Mouse (Mus musculus): ENCODE measurements around the gene Grm4.

Grm4 gene

DNA sequence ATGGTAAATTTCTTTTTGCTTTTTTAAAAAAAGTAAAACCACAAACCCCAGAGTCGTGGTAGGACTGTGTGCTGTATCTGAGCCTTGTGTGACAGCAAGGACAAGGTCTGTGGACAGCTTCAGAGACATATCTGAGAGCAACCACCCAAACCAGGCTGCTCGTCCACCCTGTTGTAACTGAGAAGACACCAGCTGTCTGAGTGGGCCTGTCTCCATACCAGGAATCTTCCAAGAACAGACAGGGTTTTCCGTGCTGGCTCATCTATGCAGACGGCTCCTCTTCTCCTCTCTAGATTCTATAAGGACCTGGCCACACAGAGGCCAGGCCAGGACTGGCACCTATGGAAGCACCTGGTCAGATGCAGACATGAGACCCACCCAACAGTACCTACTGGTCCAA lies 27.8 kb downstream of the Grm4 start:
- DNase-seq (ENCODE audit: low spot score in 2 of 2) = no peak

DNA sequence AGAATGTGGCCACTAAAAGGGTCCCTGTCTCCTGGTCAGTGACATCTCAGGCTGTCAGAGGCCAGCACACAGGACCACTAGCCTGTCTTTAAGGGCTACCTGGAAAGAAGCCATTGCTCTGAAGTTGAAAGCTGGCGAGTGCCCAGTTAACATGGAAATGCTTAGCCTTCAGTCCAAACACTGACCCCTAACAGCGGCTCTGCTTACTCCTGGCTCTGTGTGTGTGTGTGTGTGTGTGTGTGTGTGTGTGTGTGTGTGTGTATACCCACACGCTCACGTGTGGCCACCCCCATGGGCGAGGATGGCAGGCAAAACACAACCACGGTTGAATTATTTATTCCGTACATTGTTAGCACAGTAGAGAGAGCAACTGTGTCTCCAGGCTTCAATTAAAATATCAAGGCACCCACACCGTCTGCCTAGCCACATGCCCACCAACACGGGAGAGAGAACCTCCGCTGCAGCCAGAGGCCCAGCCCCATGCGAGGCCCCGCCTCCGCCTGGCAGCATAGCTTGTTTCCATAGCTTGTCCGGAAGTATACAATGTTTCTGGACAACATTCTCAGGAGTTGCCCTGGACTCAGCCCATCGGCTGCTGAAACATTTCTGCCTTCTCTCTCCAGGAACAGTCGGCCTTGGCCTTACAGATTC lies 32.9 kb downstream of the Grm4 start:
- DNase-seq (ENCODE audit: low spot score in 2 of 2) = no peak

DNA sequence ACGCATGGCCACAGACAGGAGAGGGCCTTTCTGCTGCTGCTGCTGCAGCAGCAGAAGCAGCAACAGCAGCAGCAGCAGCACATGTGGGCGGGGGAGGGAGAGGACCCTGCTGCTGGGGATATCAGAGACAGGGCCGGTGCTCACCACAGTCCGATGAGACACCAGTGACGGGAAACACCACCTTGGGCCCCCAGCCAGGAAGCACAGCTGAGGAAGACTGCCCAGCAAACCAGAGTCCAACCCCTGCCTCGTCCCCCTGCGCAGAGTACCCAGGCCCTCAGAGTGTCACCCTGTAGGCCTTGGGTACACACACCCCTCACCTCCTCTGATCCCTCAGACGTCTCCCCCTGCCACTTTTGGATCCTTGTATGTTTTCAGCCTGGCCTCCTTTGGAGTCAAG lies 35.3 kb downstream of the Grm4 start:
- DNase-seq (ENCODE audit: low spot score in 2 of 2) = no peak

DNA sequence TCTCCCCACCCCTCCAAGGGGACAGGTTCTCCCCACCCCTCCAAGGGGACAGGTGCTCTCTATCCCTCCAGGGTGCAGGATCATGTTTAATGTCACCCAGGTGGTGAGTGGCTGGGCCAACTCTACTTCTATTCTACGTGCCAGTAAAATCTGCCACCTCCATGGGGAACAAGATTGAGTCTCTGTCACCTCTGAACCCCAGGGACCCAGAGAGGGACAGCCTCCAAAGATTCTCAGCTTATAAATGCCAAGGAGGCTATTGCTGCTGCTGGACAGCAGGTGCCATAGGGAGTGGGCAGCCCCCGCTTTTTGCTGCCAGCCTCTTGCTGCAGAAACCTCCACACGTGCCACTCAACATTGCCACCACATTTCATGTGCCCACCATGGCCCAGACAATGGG lies 37.6 kb downstream of the Grm4 start:
- no peak for DNase-seq (ENCODE audit: low spot score in 2 of 2)

DNA sequence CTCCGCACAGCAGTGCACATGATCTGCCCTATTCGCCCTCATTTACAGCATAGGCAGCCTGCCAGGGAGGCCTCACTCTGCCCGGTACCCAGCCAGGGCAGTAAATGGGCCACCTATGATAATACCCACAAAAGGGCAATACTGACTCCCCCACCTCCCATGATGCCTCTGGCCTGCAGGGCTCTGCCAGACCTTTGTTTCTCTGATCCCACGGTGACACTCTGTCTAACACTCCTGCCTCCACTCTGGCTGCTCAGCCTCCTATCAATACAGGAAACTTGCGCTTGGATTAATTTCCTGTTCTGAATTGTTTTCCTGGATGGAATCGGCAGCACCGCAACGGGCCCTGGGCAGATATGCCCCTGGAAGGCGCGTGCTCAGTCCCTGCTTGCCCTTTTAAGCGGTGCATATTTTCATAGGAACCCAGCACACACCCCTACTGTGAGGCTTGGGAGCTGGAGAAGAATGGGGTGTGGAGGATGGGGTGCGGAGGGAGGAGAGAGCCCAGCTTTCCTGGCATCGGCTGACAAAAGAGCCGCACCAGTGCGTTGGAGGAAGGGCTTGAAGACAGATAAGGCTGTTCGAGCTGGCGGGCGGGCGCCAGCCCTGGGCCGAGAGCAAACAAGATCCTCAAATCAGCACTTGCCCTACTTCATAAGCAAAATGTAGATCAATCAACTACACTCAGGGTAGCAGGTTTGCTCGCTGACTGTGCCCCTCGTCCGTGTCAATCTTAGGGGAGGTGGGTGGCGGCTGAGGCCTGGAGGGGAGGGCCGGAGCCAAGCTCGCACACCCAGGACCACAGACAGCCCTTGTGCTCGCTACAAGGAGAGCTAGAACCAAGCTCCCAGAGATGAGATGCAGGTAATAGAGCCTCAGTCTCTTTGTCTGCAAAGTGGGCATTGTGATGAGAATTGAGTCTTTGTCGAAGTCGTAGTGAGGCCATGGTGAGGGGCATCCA lies 40.8 kb downstream of the Grm4 start:
- DNase-seq (ENCODE audit: low spot score in 2 of 2) = no peak

DNA sequence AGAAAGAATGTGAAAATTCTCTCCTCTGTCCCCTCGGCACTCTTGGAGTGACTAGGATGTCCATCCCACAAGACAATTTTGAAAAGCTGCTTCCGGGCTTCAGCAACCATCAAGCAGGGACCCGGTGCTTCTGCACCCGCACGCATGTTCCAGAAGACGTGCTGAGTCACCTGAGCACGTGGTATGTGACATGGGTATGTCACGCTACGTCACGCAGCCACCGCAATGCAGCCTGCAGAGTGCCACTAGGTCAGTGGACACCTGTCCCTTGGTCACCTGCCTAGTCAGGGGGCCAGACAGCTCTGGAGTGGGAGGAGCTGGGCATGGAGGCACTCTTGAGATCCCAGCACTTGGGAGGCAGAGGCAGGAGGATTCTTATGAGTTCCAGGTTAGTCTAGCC lies 45.6 kb downstream of the Grm4 start:
- DNase-seq (ENCODE audit: low spot score in 2 of 2) = no peak

DNA sequence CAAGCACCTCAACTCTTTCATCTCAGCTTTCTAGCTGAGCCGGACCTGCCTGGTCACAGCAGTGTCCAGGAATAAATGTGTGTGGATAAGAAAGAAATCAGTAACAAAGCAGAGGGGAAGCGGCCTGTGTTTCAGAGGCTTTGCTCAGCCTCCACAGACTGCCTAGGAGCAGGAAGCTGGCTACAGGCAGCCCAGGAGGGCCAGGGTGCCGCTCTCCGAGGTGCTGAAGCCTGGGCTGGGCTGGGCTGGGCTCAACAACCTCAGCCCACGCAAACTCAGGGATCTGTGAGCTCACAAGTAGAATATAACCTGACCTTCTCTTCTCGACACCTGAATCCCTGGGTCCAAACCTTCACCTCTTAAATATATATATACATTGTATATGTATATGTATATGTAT lies 54.6 kb downstream of the Grm4 start:
- no peak for DNase-seq (ENCODE audit: low spot score in 2 of 2)

DNA sequence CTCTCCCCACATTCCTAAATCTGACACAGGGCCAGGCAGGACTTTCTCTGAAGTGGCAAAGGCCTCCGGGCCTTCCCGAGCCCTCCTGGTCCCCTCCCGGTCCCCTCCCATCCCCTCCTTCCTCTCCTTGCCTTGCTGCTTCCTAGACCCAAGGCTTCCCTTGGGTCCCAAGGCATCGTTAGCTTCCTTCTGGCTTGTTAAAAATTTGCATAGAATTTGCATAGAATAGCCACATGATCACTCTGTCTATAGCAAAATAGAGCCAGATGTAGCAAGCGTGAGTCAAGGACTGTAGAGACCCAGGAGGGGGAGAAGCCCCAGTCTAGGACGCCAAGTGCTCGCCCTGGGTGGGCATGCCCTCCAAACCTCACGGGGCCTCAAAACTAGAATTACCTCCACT lies 55.3 kb downstream of the Grm4 start:
- no peak for DNase-seq (ENCODE audit: low spot score in 2 of 2)

DNA sequence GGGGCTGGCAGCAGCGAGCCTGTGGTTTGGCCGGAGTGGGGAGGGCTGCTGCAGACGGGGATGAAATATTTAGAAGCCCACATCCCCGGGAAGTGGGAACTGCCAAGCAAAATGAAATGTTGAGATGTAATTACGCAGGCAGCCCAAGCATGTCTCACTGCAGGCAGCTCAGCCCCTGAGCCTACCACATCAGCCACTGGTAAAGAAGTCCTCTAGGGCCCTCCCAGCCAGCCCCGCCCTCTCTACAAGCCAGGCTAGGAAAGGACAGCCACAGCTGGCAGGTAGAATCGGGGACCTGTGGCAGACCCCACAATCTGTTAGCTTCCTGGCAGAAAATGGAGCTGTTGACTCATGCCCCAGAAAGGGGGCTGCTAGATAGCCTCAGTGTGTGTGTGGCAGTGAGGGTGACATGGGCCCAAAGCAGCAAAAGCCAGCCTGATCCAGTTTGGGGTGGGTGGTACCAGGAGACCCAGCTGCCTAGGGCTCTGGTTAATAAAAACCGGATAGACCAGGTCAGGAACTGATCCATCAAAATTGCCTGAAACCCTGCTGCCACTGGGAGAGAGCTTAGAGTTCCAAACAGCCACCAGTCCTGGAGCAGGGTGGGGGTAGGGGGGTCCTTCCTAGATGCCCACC lies 56.8 kb downstream of the Grm4 start:
- no peak for DNase-seq (ENCODE audit: low spot score in 2 of 2)

DNA sequence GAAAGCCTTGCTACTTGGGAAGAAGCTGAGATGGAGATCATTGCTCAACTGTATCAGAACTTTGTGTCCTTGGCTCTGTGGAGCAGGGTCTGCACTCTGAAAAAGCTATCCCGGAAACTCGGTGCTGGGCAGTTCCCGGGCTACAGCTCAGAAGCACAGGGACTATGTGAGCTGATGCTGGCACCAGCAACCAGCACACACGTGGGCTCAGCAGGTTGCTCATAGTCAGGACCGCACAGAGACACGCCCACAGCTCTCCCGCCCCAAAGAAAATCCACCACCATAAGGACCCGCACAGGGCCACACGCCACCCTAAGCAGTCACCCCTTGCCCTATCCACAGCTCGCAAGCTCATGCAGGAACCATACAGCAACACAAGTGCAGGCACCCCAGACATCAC lies 61.2 kb downstream of the Grm4 start:
- DNase-seq (ENCODE audit: low spot score in 2 of 2) = no peak

DNA sequence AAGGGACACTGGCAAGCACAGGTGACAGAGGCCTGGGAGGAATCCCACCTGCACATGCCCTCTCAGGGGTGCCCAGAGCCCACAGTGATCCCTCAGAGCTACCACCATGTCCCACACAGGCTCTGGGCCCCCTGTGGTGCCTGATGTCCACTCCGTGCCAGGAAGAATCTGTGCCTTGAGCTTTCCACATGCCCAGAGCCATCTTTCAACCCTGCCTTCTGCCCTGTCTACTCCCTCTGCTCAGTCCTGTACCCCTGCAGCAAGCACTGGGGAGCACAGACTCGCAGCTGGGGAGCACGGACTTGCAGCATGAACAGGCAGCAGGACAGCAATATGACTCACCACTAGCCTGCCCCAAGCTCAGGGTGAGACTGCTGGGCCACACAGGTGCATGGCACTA lies 62.0 kb downstream of the Grm4 start:
- no peak for DNase-seq (ENCODE audit: low spot score in 2 of 2)

DNA sequence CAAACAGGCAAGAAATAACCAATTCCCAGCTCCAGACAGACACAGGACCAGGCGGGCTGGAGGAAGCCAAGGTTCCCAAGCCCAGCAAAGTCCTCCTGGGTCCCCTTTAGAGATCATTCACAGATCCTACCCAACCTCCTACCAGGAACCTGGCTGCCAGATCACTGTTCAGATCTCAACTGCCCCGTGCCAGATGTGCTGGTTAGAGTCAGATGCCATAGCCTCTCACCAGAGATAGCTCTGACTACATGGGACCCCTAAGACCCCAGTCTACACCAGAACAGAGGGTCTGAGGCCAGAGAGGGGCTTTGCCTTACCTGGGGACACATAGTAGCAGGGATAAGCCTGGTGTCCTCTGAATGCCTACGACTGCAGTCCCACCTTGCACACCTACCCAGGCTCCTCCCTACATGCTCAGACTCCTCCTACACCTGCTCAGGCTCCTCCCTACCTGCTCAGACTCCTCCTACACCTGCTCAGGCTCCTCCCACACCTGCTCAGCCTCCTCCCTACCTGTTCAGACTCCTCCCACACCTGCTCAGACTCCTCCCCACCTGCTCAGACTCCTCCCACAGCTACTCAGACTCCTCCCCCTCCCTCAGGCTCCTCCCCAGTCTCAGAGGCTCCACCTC lies 63.2 kb downstream of the Grm4 start:
- no peak for DNase-seq (ENCODE audit: low spot score in 2 of 2)

DNA sequence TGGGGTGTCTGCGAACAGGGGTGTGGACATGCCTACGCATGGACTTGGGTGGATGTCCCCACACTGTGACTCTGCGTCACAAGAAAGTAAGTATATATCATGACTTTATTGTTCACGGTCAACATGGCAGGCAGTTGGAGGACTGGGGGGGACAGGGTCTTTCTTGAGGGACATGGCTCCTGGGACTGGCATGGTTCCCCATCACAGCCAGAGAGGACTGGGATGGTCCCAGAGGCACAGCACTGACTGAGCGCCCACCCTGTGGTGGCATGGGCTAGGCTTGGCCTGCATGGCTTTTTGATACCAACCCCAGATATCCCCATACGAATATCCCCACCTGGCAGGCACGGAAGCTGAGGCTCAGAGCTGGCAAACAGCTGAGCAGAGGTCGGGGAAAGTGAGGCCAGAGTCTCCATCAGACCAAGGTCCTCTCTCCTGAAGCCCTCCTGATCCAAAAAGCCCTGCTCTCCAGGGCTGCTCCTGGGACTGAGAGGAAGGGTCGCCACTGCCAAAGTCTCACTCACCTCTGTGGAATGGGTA lies 64.1 kb downstream of the Grm4 start:
- no peak for DNase-seq (ENCODE audit: low spot score in 2 of 2)

DNA sequence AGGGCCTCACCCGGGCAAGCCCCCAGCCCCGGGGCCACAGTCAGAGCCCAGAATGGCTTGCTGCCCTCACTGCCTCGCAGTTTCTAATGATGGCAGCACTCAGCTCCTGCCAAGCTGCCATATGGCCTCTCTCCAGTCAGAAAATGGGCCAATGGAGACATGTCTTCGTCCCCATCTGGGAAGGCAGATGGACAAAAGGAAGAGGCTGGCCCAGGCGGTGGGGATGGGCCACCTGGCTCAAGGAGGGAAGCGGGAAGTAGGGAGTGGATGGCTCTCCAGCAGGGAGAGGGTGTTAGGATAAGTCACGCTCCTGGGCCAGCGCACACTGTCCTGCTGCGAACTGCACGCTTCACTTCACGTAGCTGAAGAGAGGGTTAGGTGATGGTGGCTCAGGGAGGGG lies 64.8 kb downstream of the Grm4 start:
- no peak for DNase-seq (ENCODE audit: low spot score in 2 of 2)

DNA sequence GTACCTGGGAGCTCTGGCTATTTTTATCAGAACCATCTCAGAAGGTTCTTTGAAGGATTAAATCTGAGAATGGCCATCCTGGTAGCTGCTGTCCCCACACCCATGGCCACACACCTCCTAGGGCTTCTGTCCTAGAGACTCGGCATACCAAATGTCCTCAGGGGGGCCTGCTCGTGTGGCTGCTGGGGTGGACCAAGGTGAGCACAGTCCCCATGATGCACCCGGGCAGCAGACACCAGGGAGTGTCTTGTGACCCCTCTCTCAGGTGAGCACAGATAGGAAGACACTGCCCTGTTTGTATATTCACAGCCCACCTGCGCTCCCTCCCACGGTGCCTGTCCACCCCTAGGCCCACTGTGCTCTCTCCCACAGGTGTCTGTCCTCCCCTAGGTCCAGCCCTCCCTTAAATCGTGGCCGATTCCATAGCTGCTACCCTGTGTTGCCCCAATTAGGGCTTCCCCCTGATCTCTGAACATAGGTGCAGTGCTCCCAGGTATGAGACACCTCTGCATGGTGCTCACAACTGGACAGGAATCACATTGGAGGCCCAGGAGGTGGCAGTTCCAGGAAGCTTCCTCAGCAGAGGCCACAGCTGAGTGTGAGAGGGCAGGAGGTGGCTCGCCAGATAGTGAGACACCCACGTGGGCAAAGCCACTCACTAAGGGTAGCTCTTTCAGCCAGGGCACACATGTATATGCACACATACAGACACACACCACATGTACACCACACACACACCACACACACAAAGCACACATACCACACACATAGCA lies 66.0 kb downstream of the Grm4 start:
- DNase-seq (ENCODE audit: low spot score in 2 of 2) = no peak

DNA sequence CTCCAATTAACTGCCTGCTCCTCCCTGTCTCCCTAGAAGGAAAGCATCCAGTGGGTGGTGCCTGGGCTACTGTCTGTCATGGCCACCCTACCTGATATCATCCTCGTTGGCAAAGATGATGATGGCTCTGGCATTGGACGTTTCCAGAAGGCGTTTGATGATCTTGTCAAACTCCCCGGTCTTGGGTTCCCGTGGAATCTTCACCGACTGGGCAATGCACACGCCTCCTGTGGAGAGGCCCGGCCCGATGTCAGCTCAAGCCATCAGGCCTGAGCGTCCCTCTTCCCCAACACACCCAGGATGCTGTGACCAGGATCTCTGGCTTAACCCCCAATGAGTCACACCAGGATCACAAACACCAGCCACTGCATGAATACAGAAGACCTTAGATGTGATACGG lies 66.8 kb downstream of the Grm4 start:
- DNase-seq (ENCODE audit: low spot score in 2 of 2) = no peak

DNA sequence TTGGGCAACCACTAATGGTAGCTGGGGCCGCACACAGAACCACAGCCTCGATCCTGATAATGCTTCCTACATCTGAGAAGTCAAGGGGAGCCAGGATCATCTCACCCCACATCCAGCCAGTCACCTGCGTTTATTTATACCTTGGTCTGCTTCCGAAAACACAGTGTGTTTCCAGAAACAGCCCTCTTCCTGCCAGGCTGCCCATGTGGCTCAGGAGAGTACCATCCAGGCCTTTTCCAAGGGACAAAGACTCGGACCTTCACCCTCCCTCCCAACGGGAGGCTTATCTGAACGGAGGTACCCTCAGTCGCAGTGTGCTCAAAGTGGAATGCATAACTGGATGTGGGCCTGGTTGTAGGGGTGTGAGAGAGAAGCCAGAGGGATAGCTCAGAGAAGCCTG lies 68.2 kb downstream of the Grm4 start:
- no peak for DNase-seq (ENCODE audit: low spot score in 2 of 2)

DNA sequence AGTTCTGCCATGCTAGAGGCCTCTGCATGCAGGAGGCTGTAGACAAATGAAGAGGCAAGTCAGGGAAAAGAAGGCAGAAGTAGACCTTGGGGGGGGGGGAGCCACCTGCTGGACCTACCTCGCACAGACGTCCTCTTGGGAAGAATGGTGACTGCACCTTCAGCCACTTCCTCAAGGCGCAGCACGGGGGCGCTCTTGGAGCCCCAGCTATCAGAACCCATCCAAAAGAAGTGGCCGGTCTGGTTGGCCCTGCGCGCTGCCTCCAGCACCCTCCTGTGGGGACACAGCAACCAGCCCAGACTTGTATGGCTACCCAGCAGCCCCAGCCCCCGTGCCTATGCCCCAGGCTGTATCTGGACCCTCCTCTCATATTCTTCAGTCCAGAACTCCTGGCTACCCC lies 69.4 kb downstream of the Grm4 start:
- DNase-seq (ENCODE audit: low spot score in 2 of 2) = no peak

DNA sequence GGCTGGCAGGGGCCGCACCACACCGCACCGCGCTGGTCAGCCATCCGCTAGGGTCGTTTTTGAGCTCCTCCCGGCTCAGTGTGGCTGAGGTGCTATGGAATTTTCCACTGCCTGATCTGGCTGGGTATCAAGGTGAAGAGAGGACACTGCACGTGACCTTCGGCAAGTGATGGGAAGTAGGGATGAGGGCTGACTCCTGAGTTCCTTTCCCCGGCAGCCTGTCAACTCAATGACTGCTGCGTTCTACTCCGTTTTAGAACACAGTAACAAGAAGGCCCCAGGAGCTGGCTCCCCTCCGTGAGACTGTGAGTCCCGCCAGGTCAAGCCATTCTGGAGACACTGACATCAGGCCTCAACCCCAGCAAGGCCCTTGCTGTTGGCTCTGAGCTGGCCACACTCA lies 70.0 kb downstream of the Grm4 start:
- no peak for DNase-seq (ENCODE audit: low spot score in 2 of 2)

DNA sequence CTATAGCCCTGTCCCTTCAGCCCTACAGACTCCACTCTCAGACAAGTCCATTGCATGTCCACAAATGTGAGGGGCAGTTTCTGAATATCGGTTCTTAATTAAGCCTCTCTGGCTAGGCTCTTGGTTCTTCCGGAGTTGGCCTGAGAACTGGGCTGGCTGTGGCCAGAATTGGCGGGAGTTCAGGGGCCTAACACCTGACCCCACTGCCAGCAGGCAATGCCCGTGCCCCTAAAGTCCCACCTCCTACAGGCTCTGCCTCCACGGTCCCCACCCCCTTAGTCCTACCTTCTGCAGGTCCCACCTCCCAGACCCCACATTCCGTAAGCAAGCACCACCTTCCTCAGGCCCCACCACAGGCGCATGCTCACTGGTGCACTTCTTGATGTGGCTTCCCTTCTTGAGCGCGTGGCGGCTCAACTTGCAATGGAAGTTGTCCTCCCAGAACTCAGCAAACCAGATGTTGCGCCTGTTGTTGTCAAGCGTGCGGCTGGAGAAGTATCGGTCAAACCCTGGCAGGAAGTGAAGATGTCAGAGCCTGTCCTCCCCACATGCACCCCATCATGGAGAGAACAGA lies 71.4 kb downstream of the Grm4 start:
- no peak for DNase-seq (ENCODE audit: low spot score in 2 of 2)

DNA sequence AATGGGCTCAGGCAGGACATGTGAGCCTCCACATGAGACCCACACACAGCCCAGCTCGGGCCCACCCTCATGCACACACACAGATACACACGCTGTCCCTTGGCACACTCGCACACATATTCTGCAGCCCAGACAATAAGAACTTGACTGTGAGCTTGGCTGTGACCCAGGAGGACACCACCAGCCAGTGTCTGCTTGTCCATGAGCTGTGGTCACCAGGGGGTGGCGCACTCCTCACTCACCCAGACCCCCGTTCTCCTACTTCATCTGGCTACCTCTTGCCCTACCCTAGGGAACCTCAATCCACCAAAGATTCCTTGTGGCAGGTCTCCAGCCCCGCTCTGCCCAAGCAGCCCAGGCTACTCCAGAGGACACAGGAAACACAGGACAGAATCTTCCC lies 72.5 kb downstream of the Grm4 start:
- no peak for DNase-seq (ENCODE audit: low spot score in 2 of 2)

Data from frontal cortex, postnatal 10 days (tissue).